Mouse (Mus musculus) thymus, postnatal 14 days (tissue): ENCODE measurements around the gene Enpp5.

Experiments
- DNase-seq: peaks from one replicate; pipeline ENCODE4 v3.0.0; 2021

Gene Enpp5

DNA sequence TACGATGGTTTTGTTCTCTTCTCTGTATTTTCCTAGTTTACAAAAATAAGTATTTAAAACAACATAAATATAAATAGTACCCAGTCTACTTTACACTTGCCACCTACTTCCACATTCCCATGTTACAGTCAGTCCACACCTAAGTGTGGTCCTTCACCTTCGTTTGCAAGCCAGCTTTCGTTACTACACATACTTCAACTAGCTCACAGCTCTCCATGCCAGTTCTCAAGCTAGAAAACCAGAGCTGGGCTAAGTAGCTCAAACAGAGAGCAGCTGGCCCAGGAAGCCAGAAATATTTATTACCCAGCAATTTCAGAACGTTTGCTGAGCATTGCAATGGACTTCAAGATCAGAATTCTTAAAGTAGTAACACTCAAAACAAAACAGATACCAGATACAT, 21.9 kb downstream of the Enpp5 start:
- no peak for DNase-seq

DNA sequence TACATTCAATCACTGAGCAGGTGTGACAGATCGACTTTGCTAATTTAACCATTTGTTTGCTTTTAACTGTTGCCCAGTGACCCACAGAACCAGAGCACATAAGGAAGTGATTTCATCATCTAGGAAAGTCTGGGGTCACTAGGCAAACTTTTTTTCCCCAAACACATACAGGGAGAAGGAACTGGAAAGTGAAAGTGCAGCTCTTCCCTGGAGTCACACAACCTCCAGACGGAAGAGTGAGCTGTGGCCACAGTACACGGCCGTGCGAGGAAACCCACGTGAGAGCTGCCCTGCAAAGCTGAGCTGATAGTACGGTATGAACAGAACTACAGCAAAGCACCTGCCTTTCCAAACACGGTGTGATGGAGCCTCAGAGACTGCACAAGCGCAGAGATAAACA, 22.3 kb downstream of the Enpp5 start:
- no peak for DNase-seq

DNA sequence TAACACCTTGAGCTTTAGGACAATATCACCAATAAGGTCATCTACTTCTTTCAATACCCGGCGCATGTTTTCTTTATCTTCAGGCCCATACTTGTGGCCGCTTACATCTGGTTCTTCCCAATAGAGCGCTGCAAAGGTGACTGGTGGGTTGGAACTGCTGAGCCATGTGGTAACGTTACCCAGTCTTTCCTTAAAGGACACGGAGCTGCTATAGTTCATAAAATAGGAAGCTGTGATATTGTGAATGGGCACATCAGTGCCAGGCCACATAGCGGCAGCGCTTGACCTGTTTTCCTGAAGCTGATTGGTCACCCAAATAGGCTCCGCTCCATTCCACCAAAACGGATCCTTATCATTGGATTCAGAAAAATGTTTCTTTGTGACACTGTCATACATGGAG, 23.3 kb downstream of the Enpp5 start:
- no peak for DNase-seq

DNA sequence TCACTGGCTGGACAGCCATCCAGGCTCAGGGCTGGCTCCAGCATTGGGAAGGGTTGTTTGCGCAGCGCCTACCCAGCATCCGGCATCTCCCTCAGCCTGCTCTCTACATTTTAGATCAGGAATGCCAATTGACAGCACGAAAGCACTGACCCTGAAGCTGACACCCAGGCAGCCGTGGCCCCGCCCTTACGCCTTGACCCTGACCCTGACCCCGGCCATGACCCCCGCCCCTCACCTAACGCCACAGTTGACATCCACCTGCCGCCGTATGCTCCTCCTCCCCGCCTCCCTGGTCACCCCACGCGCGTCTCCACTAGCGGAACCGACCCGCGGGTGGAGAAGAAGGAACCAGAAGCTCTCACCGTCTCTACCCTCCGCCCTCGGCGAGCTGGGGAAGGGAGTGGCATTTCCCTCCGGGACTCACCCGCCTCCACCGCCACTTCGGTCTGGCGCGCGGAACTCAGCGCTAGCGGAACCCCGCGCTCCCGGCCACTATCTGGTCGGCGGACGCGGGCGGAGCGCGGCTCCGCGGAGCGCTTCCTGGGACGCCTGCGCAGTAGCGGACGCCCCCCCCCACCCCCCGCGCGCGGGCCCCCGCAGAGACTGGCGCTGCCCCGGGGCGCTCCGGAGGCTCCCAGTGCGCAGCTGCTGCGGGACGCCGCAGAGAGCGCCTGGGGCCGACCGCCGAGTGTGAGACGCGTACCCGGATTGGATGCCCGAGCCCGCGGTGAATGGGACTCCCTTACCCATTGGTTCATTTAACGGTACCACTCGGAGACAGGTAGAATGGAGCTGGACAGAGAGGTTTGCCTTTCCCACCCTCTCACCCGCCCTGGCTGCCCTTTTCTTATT, 26.9 kb downstream of the Enpp5 start, which contains the start of gene Enpp4:
Gene Enpp4 (minus strand): TSS at position 523 of the 852 bp plus-strand sequence.
- peak; percentile 92 for DNase-seq

DNA sequence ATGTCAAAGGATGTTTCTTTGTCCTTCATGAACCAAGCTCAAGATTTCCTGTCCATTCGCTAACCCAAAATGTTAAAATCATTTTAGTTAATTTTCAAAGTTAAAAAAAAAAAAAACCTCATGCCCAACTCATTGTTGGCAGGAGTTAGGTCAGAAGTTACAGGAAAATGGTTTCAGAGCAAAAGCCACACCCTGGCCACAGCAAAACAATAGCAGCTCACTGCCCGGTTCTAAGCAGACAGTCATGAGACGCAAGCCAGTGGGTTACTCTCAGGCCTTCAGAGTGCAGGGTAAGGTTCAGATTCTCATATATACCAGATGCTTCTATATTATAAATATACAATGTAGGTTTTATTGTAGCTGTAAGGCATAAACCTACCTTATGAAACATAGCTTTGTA, 29.7 kb downstream of the Enpp5 start:
- no peak for DNase-seq

DNA sequence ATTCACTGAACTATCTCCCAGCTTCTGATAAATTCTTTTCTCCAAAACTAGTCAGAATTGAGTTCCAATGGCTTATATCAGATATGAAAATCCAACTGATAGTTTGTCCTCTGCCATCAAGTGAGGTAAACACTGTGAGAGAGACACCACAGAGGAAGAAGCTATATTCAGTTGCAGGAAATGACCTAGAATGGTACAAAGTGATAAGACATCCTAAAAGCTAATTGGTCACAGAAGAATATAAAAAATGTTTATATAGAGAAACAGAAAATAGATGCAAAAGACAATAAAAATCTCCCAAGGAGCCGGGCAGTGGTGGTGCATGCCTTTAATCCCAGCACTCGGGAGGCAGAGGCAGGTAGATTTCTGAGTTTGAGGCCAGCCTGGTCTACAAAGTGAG, 38.0 kb downstream of the Enpp5 start:
- no peak for DNase-seq

DNA sequence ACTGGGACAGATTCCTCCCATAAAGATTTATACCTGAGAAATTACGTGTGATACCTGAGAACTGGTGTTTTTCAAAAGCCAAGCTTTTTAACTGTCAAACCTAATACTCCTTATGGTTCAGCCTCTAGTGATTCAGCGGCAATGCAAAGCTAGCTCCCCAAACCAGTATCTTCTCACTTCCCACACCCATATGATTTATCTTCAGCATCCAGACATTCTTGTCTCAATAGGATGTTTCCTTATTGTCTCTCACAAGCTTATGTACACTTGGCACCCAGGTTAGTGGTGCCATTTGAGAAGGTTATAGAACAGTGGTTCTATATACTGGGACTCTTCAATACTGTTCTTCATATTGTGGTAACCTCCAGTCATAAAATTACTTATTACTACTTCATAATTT, 39.1 kb downstream of the Enpp5 start:
- DNase-seq: no peak

DNA sequence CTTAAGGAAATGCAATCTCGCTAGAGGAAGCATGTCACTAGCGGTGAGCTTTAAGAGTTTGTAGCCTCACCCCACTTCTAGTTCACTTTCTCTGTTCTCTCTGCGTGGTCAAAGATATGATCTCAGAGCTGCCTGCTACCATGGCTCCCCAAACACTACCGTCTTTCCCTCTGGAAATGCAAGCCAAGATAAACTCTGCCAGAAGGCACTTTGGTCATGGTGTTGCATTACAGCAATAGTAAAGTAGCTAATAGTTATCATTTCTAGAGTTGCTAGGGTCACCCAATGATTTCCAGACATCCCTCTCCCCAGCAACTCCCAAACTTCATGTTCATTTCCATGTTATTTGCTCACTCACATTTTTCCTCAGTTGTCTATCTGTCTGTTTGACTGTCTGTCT, 39.6 kb downstream of the Enpp5 start:
- no peak for DNase-seq

DNA sequence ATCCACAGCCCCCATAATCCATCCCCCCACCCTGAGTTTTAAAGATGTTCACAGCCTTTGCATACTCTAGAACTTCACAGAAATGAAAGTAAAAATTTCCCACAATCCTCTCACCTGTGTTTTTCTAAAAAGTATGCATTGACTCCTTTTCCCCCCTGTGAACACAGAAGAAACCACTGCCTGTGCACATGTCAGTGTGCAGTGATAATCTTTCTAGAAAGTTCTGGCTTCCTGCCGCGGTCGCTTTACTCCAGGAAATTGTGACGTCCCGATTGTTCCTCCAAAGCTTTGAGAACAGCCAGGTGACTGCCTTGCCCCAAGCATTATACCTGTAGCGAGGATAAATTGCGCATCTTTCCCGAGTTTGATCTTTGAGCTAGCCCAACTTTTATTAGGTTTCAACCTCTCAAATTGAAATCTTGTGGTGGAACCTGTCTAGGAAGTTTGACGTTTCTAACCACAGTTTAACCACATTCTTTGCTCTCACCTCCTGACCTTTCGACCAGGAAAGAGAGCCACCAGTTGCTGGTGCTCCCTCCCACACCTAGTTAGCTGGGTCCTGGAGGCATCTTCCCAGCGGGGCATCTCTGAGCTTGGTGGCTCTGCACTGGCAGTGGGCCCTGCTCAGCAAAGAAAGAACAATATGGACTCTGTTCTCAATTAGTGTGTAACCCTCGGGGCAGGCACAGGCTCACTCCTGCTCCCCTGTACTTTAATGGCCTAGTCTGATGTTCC, 42.9 kb downstream of the Enpp5 start:
- no peak for DNase-seq

DNA sequence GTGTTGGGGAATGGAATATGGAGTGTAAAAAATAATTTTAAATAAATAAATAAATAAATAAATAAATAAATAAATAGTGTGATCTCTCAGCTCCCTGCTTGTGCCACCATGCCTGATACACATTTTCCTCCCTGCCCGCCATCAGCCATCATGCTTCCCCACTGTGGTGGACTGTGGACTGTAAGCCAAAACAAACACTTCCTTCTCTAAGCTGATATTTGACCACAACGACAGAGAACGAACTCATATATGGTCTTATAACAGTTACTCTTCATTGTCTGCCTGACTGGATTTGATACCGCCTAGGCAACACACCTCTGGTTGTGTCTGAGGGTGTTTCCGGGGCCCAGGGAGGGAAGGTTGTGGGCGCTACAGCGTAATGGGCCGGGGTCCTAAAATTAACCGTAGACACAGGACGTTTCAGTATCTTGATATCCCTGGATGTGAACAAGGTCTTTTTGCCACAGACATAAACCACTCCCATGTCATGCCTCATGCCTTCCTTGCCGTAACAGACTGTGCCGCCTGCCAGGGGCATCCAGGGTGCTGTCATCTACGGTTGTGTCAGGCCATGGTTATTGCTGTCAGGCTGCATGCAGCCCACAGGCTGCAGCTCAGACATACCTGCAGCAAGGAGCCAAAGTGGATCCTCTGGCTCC, 50.6 kb downstream of the Enpp5 start:
- no peak for DNase-seq

DNA sequence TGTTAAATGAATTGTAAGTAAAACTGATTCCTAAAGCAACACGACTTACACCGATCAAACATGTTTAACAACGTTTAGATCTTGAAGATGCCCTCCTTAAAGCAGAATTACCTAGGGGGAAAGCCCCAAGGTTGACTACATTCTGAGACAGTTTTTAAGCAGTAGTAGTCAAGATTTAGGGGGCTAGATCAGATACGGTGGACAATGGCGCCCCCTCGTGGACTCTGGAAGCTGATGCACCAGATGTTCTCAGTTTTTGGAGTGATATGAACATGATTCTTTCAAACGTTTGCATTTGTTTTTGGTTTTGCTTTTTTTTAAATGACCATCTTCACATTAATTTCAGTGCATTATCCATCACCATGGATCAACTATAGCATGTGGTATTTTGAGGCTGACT, 51.8 kb downstream of the Enpp5 start:
- peak; percentile 70 for DNase-seq

DNA sequence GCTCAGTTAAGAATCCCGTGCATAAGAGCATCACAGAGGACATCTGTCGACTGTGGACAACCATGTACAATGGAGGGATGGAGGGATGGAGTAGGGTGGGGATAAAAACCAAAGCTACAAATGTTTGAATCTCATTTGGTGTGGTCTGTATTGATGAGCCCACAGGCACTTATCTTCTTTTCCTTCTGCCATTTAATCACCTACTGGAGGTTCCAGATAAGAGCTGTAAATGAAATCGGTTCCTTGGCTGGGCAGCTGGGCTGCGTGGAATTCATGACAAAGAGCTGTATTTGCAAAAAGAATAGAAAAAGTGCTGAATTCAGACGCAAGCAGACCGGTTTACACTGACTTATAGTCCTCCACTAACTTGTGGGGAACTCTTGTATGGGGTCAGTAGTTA, 55.5 kb downstream of the Enpp5 start:
- no peak for DNase-seq

DNA sequence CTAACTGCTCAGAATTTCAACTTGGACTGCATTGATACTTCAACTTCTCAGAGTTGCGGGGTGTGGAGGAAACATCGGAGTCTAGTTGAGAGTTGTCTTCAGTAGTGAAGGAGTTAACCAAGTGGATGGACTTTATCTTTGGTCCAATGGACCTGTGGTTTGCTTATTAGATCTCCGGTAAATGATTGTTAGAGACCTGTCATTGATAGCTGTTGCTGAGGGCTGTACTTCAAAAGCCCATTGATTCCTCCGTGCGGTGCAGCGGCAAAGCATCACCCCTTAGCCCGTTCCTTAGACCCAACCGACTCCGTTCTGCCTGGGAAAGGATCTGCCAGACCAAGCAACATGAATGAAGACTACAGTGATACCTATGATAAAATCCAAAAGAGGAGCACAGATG, 55.9 kb downstream of the Enpp5 start:
- DNase-seq: no peak

DNA sequence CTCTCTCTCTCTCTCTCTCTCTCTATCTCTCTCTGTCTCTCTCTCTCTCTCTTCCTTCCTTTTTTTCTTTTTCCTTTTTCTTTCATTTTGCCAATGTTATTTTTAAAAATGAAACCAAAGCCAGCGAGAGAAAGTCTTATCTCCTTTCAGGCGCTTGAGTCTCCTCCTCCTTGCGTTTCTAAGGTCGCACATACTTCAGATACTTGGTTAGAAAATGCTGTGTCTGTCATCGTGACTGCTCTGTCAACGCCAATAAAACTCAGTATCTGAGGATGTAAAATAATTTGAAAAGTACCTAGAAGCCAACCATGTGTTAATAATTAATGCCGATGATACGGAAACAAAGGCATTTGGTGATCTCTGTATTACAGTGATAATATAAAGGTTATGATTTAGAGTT, 57.4 kb downstream of the Enpp5 start:
- DNase-seq: no peak
